Mouse (Mus musculus): ENCODE data around the gene Fbxl7.

The Fbxl7 gene

DNA sequence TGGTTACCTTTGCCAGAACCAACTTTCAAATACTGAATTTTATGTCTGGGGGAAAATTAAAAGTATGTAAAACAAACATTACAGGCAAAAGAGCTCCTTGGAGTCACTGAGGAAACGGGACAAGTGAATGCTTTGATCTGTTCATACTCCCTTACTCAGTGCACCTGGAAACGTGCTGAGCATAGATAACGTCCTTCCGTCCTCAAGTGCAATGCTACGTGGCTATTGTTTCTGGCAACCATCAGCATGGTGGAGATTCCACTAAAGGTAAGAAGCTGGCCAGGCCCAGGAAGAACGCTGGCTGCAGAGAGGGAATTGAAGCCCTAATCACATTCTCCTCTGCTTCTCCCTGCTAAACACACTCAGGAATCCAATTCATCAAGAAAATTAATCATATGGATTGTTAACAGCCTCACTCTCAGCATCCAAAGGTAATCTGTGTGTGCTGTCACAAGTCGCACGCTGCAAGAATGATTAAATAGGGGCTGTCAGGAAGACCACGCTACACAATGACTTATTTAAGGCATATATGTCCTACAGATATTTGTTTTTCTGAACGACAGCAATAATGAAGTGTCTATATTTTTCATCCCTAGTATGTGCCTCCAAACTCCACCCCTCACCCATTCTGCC, 206.8 kb downstream of the Fbxl7 start:
- DNase-seq, result no peak

DNA sequence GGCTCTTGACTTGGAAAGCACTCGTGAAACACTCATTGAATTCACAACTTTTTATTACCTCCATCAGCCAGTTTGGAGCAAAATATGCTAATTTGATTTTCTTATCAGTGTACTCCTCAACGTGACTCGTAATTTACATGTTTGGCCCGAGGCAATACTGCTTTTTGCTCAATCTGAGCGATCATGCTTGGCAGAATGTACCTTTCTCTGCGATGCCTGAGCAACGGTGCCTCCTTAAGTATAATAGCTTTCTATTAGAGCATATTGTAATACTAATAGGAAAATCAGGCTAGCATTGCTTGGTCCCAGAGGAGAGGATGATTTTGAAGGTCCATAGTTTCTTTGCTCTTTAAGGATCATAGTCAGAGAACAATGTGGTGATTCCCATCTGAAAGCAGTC, 207.7 kb downstream of the Fbxl7 start:
- no peak for DNase-seq

DNA sequence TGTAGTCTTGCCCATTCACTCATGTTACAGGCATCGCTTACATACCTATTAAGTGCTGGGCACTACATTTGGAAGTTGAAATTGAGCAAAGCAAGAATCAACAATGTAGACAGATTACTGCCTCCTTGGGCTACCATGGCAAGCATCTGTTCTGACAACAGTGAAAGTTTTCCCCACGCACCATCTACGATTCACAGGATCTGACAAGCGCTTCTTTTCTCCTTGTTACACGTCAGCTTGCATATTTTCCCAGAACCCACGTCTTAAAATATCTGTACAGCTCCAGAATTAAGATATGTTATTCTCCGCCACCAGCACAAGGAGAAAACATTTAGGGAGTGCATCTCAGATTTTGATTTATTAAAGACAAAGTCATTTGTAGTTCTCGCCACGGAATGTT, 213.1 kb downstream of the Fbxl7 start:
- no peak for DNase-seq

DNA sequence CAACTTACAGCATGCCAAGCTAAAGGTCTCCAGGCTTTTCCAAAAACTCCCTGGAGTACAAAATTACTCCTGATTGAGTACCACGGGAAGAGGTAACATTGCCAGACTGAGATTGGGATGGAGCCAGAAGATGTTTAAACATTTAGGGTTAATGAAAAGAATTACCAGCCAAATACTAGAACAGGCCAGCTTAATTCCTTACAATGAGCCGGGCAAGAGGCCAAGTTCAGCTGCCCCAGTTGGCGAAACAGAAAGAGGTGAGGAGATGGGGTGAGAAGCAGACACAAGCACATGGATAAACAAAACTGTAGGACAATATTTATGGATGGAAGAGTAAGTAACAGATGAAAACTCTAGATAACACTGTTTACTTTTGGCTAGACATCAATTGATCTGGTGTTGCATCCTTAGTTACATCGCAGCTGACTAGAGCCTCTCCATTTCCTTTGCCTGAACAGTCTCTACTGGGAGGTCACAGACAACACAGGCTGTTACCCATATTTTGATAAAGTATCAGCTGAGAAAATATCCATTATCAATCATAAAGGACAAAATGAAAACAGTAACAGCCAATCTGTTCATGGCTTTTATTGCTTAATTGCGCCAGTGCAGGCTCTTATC, 222.0 kb downstream of the Fbxl7 start:
- peak; percentile 3 for DNase-seq

DNA sequence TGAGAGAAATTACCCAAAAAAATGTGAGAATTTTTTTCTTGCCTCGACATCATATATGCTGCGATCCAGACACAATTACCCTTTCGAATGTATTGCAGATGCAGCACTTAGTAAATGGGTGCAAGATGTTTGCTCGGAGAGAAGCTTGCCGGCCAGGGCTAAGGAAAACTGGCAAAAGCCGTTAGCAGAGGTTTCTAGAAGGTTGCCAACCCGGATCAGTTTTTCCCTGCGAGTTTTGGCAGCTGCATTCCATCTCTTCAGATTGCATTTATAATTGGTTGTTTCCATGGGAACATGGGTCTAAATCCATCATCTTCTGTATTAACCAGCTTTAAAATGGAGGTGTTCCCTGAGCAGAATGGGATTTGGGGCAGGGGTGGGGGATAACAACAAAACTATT, 240.4 kb downstream of the Fbxl7 start:
- no peak for DNase-seq

DNA sequence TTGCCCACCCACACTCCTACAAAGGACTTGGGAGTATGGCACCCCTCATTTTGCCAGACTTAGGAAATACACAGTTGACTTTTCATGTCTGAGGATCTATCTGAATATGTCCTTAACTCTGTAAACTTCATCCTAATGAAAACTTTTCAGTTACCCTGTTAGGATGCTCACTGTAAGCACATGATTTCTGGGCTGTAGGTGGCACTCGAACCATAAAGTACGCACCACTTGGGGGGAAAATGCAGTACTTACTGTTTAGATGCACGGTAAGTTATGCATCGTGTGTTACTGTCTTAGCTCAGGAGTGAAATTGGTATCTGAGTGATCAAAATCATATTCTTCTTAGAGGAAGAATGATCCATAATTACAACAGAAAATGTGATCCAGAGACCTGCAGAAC, 252.8 kb downstream of the Fbxl7 start:
- no peak for DNase-seq

DNA sequence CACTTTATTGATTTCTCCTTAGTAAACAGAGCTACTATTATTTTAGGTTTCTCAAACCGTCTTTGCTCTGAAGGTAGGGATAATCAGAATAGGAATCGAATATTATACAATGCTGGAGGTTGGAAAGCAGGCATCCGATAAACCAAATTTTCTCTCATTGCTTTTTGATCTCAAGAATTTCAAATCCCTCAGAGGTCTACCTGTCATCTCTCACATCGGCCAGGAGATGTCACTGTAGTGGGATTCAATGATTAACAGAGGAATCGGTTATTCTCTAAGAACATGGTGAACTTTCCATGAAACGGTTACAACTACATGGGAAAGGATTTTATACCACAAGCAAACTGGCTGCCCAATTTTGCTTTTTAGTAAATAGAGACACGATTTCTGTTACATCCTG, 255.7 kb downstream of the Fbxl7 start:
- no peak for DNase-seq

DNA sequence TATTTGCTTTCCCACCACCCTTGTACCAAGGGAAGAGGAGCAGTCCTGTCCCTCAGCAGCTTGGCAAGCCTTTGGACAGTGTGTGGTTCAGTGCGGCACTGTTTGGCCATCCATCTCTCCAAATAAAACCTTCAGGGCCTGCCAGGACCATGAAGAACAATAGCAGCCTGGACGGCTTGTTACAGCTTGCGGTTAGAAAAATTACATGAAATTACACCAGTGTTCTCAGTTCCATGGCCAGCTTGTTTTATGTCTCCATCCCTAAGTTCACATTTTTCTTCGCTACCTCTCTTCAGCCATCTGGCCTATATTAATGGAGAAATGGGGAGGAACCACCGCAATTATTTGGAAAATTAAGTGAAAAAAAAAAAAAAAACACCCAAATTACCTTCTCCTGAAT, 259.8 kb downstream of the Fbxl7 start:
- no peak for DNase-seq

DNA sequence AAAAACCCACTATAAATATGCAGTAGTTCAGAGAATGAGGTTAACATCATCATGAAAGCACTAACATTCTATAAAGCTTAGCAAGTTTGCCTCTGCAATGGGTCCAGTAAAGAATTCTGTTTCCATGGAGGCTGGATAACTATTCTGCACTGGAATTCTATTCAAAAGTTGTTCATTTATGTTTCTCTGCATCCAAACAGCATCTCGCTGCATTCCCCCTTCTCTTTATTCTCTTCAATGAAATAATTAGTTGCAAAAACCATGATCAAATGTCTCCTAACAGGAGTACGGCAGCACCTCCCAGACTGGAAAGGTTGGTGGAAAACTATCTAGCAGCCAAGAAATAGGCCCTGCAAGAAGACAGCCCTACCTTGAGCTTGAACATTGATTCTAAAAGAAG, 267.2 kb downstream of the Fbxl7 start:
- DNase-seq, result no peak

DNA sequence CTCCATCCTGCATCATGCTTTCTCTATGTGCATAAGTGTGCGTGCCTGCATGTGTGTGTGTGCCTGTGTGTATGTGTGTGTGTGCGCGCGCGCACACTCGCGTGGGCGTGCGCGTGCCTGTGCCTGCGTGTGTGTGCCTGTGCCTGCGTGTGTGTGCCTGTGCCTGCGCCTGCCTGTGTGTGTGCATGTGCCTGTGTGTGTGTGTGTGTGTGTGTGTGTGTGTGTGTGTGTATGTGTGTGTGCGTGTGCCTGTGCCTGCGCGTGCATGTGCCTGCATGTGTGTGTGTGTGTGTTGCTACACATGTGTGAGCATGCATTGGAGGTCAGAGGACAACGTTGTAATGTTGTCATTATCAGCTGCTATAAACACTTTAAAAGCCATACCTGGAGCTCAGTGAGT, 272.1 kb downstream of the Fbxl7 start:
- no peak for DNase-seq

DNA sequence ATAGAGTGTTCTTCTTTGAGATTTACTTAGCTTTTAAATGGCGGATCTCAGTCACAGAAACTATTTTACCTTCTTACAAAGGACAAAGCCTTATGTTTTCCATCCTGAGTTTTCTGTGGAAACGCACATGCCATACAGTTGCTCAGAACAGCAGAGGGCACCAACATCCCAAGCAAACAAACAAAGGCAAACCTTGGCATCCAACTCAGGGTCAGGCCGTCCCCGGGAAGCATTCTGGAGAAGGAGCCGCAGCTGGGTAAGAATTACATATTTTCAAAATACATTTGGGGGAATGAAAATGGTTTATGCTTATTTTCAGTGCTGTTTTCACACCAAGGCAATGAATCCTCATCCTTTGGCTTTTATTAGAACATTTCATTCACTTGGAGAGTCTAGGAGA, 275.1 kb downstream of the Fbxl7 start:
- no peak for DNase-seq

DNA sequence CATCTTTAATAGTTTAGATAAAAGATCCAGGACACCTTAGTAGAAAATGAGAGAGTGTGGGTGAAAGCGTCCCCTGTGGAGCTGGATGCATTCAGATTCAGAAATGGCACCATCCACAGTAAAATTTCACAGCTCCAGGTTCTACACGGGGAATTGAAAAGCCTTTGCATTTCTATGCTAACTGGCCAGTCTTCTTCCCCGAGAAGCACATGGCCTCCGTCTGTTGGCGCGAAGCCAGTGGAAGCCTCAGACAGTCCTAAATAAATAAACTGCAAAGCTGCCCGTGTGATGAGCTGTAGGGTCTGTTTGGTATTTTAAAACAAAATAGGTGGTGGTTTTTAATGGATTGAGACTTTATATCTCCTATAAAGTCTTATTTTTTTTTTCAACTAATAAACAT, 276.2 kb downstream of the Fbxl7 start:
- no peak for DNase-seq

DNA sequence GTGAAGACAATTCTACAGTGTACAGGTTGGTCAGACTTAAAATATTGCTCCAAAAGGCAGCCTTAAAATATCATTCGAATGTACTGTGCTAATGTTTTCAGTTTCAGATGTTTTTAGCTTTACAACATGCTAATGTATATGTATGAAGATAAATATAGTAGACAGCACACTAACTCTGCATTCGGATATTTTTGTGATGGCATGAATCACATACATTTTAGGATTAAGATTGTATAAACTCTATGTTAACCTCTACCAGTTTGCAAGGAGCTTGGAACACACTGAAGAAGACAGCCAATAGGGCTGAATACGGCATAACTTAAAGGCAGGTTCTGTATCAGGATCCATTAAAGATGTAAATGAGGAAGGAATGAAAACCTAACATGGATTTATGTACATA, 299.1 kb downstream of the Fbxl7 start:
- DNase-seq, result no peak

DNA sequence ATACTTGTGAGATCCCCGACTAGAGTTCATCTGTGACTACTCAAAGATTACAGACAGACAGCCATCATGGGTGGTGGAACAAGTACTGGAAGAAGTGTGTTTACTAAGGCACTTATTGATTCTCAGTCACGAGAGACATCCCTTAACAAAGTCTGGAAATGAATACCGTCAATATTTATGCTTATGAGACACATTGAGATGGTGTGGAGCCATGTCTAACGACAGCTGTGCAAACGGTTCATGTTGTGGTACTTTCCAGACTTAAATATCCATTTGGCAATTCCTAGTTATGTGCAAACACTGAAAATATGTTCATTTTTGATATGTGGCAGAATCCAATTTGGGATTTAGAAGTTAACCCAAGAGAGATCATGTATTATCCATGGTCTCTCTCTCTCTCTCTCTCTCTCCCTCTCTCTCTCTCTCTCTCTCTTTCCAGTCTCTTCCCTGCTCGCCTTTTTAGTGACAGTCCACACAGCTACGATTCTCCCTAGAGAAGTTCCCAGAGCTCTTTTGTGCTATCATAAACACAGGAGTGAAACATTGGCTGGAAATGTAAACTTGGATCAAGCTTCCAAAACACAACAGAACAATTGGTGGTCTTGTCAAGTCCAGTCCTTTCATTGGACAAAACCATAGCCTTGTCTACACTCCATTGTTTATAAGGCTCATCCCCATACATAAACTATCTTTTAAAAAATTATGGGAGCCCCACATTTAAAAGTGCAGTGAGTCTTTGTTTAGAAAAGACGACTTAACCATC, 315.3 kb downstream of the Fbxl7 start:
- DNase-seq, result no peak

DNA sequence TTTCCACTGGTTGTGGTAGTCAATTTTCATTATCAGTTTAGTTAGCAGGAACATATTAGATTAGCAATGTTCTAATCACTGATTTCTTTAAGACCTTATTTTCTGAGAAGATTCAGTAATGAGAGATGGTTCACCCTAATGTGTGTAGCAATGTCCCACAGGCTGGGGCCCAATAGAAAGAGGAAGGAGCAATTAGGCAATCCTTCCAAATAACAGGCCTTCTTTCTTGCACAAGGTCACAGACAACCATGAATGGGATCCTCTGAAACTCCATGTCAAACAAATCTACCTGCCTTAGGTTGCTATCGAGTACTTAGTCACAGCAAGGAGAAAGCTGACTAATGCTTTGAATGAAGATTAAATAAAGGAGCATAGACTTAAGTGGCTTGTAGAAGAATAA, 316.9 kb downstream of the Fbxl7 start:
- DNase-seq, result no peak

DNA sequence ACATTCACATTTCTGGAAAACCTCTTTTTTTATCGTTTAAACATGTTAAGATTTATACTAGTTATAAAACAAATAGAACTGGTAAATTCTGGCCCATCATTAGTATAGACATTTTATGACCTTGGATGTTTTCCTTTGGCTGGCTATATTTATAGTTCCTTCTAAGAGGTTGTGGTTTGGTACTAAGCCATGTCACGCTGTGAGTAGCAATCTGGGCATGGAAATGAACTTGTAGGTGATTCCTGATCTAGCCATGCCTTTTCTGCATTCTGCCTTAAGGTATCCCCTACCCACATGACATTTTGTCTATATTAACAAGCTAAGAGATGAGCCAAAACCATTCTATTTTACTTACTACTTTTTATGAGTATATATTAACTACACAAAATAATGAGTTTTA, 329.3 kb downstream of the Fbxl7 start:
- no peak for DNase-seq

DNA sequence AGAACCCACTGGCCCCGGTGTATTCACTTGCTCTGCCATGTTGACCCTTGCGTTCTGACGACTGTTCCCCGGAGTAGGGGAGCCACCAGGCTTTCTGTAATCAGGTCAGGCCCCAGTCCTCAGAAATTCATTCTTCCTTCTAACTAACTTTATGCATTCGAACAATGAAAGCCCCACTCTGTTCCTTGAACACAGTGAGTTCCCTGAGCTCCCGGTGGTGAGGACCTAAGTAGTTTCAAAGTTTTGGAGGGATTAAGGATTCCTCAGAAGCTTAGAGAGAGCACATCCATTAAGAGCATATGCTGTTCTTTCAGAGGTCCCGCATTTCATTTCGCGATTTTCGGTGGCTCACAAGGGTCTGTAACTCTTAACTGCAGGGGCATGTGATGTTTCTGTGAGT, 341.8 kb downstream of the Fbxl7 start:
- no peak for DNase-seq

DNA sequence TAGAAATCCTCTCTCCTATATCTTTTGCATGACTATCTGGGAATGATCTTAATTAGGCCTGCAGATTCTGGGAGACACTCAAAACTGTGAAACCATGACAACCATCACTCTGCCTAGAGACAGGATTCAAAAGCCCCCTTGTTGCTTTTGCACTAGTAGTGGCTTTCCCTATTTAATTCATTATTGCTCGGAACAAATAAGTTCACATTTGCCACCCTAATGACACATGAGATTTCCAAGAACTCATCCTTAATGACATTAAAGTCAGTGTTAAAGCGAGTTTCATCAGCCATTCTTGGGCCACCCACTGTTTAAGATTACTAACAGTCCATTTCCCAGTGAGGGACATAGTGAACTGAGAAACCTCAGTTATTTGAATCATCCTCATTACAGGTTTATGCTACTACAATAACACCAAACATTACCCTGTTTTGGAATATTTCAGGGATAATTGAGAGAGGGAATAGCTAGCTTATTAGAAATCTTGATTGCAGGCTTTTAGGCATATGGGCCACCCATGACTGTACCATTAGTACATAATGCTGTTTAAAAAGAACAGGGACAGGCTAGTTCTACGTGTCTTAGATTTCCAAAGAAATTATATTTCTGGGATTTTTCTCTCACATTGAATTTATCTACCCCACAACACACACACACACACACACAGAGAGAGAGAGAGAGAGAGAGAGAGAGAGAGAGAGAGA, 361.2 kb downstream of the Fbxl7 start:
- DNase-seq, result no peak

DNA sequence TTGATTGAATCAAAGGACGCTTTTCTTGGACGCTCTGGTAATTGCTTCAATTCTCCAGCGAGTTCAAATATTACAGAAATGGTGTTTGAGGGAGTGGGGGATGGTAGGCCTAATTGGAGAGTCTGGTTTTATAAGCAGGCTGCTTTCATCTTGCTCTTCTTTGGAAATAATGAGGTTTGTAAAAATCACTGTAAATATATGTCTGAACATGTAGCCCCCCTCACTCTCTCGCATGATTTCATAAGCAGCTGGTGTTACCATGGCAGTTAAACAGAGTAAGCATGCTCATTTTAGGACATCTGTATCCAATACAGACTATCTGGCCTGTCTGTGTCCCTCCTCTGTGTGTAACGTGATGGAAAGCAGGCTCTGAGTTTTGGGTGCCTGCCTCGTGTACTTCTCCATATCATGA, 376.2 kb downstream of the Fbxl7 start:
- no peak for DNase-seq

DNA sequence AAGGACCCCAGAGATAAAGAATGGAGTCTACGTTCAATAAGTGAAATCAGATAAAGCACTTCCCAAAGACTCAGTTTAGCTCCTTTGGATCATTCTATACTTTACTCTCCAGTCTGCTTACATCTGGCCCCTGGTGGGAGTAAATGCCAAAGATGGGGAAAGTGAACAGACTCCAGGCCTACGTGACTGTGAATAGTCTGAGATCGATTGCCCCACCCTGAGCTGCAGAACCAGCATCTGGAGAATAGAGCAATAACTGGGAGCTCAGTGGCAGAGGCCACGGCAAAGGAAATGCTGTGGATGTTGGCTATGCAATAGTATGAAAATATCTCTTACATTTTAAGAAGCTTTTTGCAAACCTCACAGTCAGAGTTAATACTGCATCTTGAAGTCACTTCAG, 394.4 kb downstream of the Fbxl7 start:
- DNase-seq, result no peak
